Mouse (Mus musculus) midbrain, embryonic 16.5 days (tissue): Measurements from ENCODE around the gene Nfasc. TPM values are rescaled to one million over a fixed set of nuclear protein-coding genes. Genes with fewer than 3 reads are reported as not detected.

Experiments used
- ATAC-seq: fragments of 200-750 bp; cut with Nextera tagmentation; 2 replicates; pipeline ENCODE4 v1.8.0; 2017; ENCODE audit warnings: moderate TSS enrichment
- H3K27ac ChIP-seq: fragments of 300-500 bp; sonication (generic); 2 replicates; pipeline ENCODE4 v1.5.1; 2014; ENCODE audit warnings: mild to moderate bottlenecking, low read length, mixed read lengths
- H3K27me3 ChIP-seq: fragments of 300-500 bp; sonication (generic); 2 replicates; pipeline ENCODE4 v1.6.1; 2014; ENCODE audit warnings: low read depth, low read length, mixed read lengths; ENCODE audit not compliant: control insufficient read depth, insufficient read depth
- H3K36me3 ChIP-seq: fragments of 300-500 bp; sonication (generic); 2 replicates; pipeline ENCODE4 v1.6.1; 2014; ENCODE audit warnings: mild to moderate bottlenecking, low read length, moderate library complexity, mixed read lengths; ENCODE audit not compliant: control insufficient read depth, insufficient read depth
- H3K4me1 ChIP-seq: fragments of 300-500 bp; sonication (generic); 2 replicates; pipeline ENCODE4 v1.6.1; 2014; ENCODE audit warnings: mild to moderate bottlenecking, low read length, mixed read lengths; ENCODE audit not compliant: control insufficient read depth, insufficient read depth
- H3K4me2 ChIP-seq: fragments of 300-500 bp; sonication (generic); 2 replicates; pipeline ENCODE4 v1.6.1; 2014; ENCODE audit warnings: mild to moderate bottlenecking, low read length, mixed read lengths
- H3K4me3 ChIP-seq: fragments of 300-500 bp; sonication (generic); 2 replicates; pipeline ENCODE4 v1.5.1; 2014; ENCODE audit warnings: low read depth, mild to moderate bottlenecking, low read length, moderate library complexity, mixed read lengths
- H3K9ac ChIP-seq: fragments of 300-500 bp; sonication (generic); 2 replicates; pipeline ENCODE4 v1.6.1; 2014; ENCODE audit warnings: low read depth, low read length, mixed read lengths
- H3K9me3 ChIP-seq: fragments of 300-500 bp; sonication (generic); replicated peaks from 2 replicates; pipeline ENCODE4 v1.6.1; 2014; ENCODE audit warnings: mild to moderate bottlenecking, low read length, mixed read lengths; ENCODE audit not compliant: control insufficient read depth, poor library complexity, severe bottlenecking
- WGBS: fragments of 180-500 bp; shearing (Covaris S2); extraction: QIAGEN DNeasy Blood & Tissue Kit; methylation state at CpG from one replicate; pipeline ENCODE4 v1.1.7; 2014; 5-methylcytosine and 5-hydroxymethylcytosine counted together
- polyA plus RNA-seq: library from polyadenylated mRNA; unstranded; fragments of >200 nt; fragmentation: Nextera tagmentation; extraction: Ambion mirVana; gene quantifications from 2 replicates; pipeline ENCODE4 v1.2.1, GENCODE M21; 2015

The Nfasc gene
- polyA plus RNA-seq, 1 experiment from 2014 or later: 42.7 TPM

GRCm38 (mm10) chr1:132678076-132678475, 63.5 kb downstream of the Nfasc start:
- H3K27me3 ChIP-seq: no peaks in the 10 kb centered on the region
- H3K4me1 ChIP-seq: peaks cover 7% of the 10 kb centered on the region
- H3K9me3 ChIP-seq: no peaks in the 10 kb centered on the region
- no peak for ATAC-seq
- no peak overlapping the region for H3K4me2 ChIP-seq
- H3K4me3 ChIP-seq: no peak overlapping the region
- H3K36me3 ChIP-seq: no peaks in the 10 kb centered on the region
- no peak overlapping the region for H3K9ac ChIP-seq
- no peak overlapping the region for H3K27ac ChIP-seq
- whole genome bisulfite sequencing: 55% methylated on average over 5 of the region's 5 CpGs

GRCm38 (mm10) chr1:132672704-132673103, 68.9 kb downstream of the Nfasc start:
- Histone ChIP-seq H3K4me2 (no peak overlapping the region), H3K4me3 (no peak overlapping the region), H3K27ac (no peak overlapping the region), H3K9me3 (no peaks in the 10 kb centered on the region), H3K36me3 (no peaks in the 10 kb centered on the region), H3K27me3 (no peaks in the 10 kb centered on the region), H3K9ac (no peak overlapping the region), H3K4me1 (peaks cover 5% of the 10 kb centered on the region)
- 91% methylated on average over 3 of the region's 3 CpGs for whole genome bisulfite sequencing
- ATAC-seq: no peak

GRCm38 (mm10) chr1:132669200-132669599, 72.4 kb downstream of the Nfasc start:
- ATAC-seq: no peak
- Histone ChIP-seq H3K27me3 (no peaks in the 10 kb centered on the region), H3K27ac (no peak overlapping the region), H3K4me2 (no peak overlapping the region), H3K9me3 (no peaks in the 10 kb centered on the region), H3K9ac (no peak overlapping the region), H3K36me3 (no peaks in the 10 kb centered on the region), H3K4me3 (no peak overlapping the region), H3K4me1 (peaks cover 10% of the 10 kb centered on the region)
- 92% methylated on average over 6 of the region's 6 CpGs for WGBS

GRCm38 (mm10) chr1:132660354-132660753, 81.2 kb downstream of the Nfasc start:
- peak overlapping the region; percentile 32; the same call in 1 of the 2 replicates for H3K9ac ChIP-seq
- 0 out of 2 replicates have a peak, but pooled peaks have one; percentile 15 for ATAC-seq
- H3K36me3 ChIP-seq: no peaks in the 10 kb centered on the region
- H3K4me2 ChIP-seq: no peak overlapping the region
- peaks cover 20% of the 10 kb centered on the region for H3K4me1 ChIP-seq
- whole genome bisulfite sequencing: 17% methylated on average over 4 of the region's 4 CpGs
- H3K4me3 ChIP-seq: no peak overlapping the region
- H3K27me3 ChIP-seq: no peaks in the 10 kb centered on the region
- H3K27ac ChIP-seq: peak overlapping the region; percentile 81
- H3K9me3 ChIP-seq: no peaks in the 10 kb centered on the region

GRCm38 (mm10) chr1:132659604-132660003, 82.0 kb downstream of the Nfasc start:
- no peak overlapping the region for H3K9ac ChIP-seq
- H3K9me3 ChIP-seq: no peaks in the 10 kb centered on the region
- peak overlapping the region; percentile 81 for H3K27ac ChIP-seq
- no peak overlapping the region for H3K4me3 ChIP-seq
- peak; percentile 61; the same call in 1 of the 2 replicates for ATAC-seq
- WGBS: 18% methylated on average over 3 of the region's 3 CpGs
- H3K4me2 ChIP-seq: no peak overlapping the region
- H3K27me3 ChIP-seq: no peaks in the 10 kb centered on the region
- peaks cover 25% of the 10 kb centered on the region for H3K4me1 ChIP-seq
- no peaks in the 10 kb centered on the region for H3K36me3 ChIP-seq

GRCm38 (mm10) chr1:132655611-132656010, 86.0 kb downstream of the Nfasc start:
- Histone ChIP-seq H3K9me3 (no peaks in the 10 kb centered on the region), H3K4me3 (no peak overlapping the region), H3K9ac (no peak overlapping the region), H3K4me2 (no peak overlapping the region), H3K27me3 (no peaks in the 10 kb centered on the region), H3K27ac (no peak overlapping the region), H3K4me1 (peaks cover 39% of the 10 kb centered on the region), H3K36me3 (no peaks in the 10 kb centered on the region)
- ATAC-seq: no peak
- WGBS: 70% methylated on average over 6 of the region's 6 CpGs

GRCm38 (mm10) chr1:132654769-132655168, 86.8 kb downstream of the Nfasc start:
- peak overlapping the region; percentile 72; the same call in 1 of the 2 replicates for H3K27ac ChIP-seq
- H3K4me1 ChIP-seq: peaks cover 31% of the 10 kb centered on the region
- H3K4me2 ChIP-seq: no peak overlapping the region
- WGBS: 41% methylated on average over 9 of the region's 9 CpGs
- H3K9ac ChIP-seq: no peak overlapping the region
- no peaks in the 10 kb centered on the region for H3K9me3 ChIP-seq
- H3K4me3 ChIP-seq: no peak overlapping the region
- no peaks in the 10 kb centered on the region for H3K36me3 ChIP-seq
- no peaks in the 10 kb centered on the region for H3K27me3 ChIP-seq
- ATAC-seq: no peak

- peak; percentile 52 for ATAC-seq
- Histone ChIP-seq H3K9ac (no peak overlapping the region), H3K27ac (peak overlapping the region; percentile 72), H3K4me1 (peaks cover 24% of the 10 kb centered on the region), H3K4me2 (no peak overlapping the region), H3K36me3 (no peaks in the 10 kb centered on the region), H3K9me3 (no peaks in the 10 kb centered on the region), H3K4me3 (no peak overlapping the region), H3K27me3 (no peaks in the 10 kb centered on the region)
- WGBS: 46% methylated on average over 12 of the region's 12 CpGs
These were observed 87.6 kb downstream of the Nfasc start for GRCm38 (mm10) chr1:132653841-132654457.

- Histone ChIP-seq H3K27ac (peak overlapping the region; percentile 72), H3K9ac (no peak overlapping the region), H3K27me3 (no peaks in the 10 kb centered on the region), H3K4me3 (no peak overlapping the region), H3K36me3 (no peaks in the 10 kb centered on the region), H3K4me1 (peaks cover 24% of the 10 kb centered on the region), H3K4me2 (no peak overlapping the region), H3K9me3 (no peaks in the 10 kb centered on the region)
- 81% methylated on average over 9 of the region's 9 CpGs for WGBS
- ATAC-seq: no peak
These were observed 88.4 kb downstream of the Nfasc start for GRCm38 (mm10) chr1:132653161-132653560.
